Mouse (Mus musculus): ENCODE results near the gene Psmb6.
A peak's percentile ranks its signal among the peaks of the same experiment; 100 is the strongest.

The Psmb6 gene

GRCm38 (mm10) chr11:70573872-70574271 is 48.7 kb downstream of the Psmb6 start:
- DNase-seq, result no peak

GRCm38 (mm10) chr11:70577201-70577600 is 52.0 kb downstream of the Psmb6 start:
- peak; percentile 43 for DNase-seq

Data from lung, postnatal 36 days (tissue).